Mouse (Mus musculus) hindbrain, embryonic 14.5 days (tissue): Measurements from ENCODE around the gene Alpl. TPM values are rescaled to one million over a fixed set of nuclear protein-coding genes. Genes with fewer than 3 reads are reported as not detected.

Experiments
- ATAC-seq: fragments of 200-750 bp; cut with Nextera tagmentation; 2 replicates; pipeline ENCODE4 v1.8.0; 2017; ENCODE audit warnings: moderate number of reproducible peaks, mild to moderate bottlenecking, moderate TSS enrichment, moderate library complexity; ENCODE audit not compliant: low FRiP score
- DNase-seq: peaks from one replicate; pipeline ENCODE4 v3.0.0-alpha.2; 2015; ENCODE audit warnings: low spot score
- H3K27ac ChIP-seq: fragments of 300-500 bp; sonication (generic); 2 replicates; pipeline ENCODE4 v1.5.1; 2014; ENCODE audit warnings: mild to moderate bottlenecking, moderate library complexity
- H3K27me3 ChIP-seq: fragments of 300-500 bp; sonication (generic); 2 replicates; pipeline ENCODE4 v1.6.1; 2014; ENCODE audit warnings: mild to moderate bottlenecking, low read length, mixed read lengths; ENCODE audit not compliant: control insufficient read depth, insufficient read depth
- H3K36me3 ChIP-seq: fragments of 300-500 bp; sonication (generic); replicated peaks from 2 replicates; pipeline ENCODE4 v1.6.1; 2014; ENCODE audit not compliant: control insufficient read depth, insufficient read depth
- H3K4me1 ChIP-seq: fragments of 300-500 bp; sonication (generic); replicated peaks from 2 replicates; pipeline ENCODE4 v1.6.1; 2014; ENCODE audit warnings: antibody characterized with exemption, low read length, mixed read lengths; ENCODE audit not compliant: control insufficient read depth, insufficient read depth
- H3K4me2 ChIP-seq: fragments of 300-500 bp; sonication (generic); replicated peaks from 2 replicates; pipeline ENCODE4 v1.6.1; 2014; ENCODE audit warnings: mild to moderate bottlenecking, moderate library complexity
- H3K4me3 ChIP-seq: fragments of 300-500 bp; sonication (generic); replicated peaks from 2 replicates; pipeline ENCODE4 v1.5.1; 2014; ENCODE audit warnings: mild to moderate bottlenecking, low read length
- H3K9ac ChIP-seq: fragments of 300-500 bp; sonication (generic); 2 replicates; pipeline ENCODE4 v1.6.1; 2014
- H3K9me3 ChIP-seq: fragments of 300-500 bp; sonication (generic); 2 replicates; pipeline ENCODE4 v1.6.1; 2016; ENCODE audit warnings: low read length; ENCODE audit not compliant: control insufficient read depth
- WGBS: fragments of 180-500 bp; shearing (Covaris S2); extraction: QIAGEN DNeasy Blood & Tissue Kit; methylation state at CpG from one replicate; pipeline ENCODE4 v1.1.7; 2014; 5-methylcytosine and 5-hydroxymethylcytosine counted together
- polyA plus RNA-seq: library from polyadenylated mRNA; unstranded; fragments of >200 nt; fragmentation: Nextera tagmentation; extraction: Ambion mirVana; gene quantifications from 2 replicates; pipeline ENCODE4 v1.2.1, GENCODE M21; 2014

Alpl gene
- polyA plus RNA-seq, 1 experiment from 2014 or later, result 8.3 TPM

GRCm38 (mm10) chr4:137777866-137778265 lies 18.3 kb downstream of the Alpl start:
- no peaks in the 10 kb centered on the region for H3K9me3 ChIP-seq
- no peak overlapping the region for H3K27ac ChIP-seq
- H3K27me3 ChIP-seq, result no peaks in the 10 kb centered on the region
- DNase-seq, result no peak
- no peak overlapping the region for H3K4me2 ChIP-seq
- ATAC-seq, result no peak
- WGBS, result 87% methylated on average over 4 of the region's 4 CpGs
- no peaks in the 10 kb centered on the region for H3K36me3 ChIP-seq
- H3K9ac ChIP-seq, result no peak overlapping the region
- H3K4me3 ChIP-seq, result no peak overlapping the region
- peaks cover 7% of the 10 kb centered on the region; the same call in 1 of the 2 replicates for H3K4me1 ChIP-seq

GRCm38 (mm10) chr4:137774505-137774904 lies 21.7 kb downstream of the Alpl start:
- H3K36me3 ChIP-seq, result no peaks in the 10 kb centered on the region
- H3K27ac ChIP-seq, result no peak overlapping the region
- no peaks in the 10 kb centered on the region for H3K9me3 ChIP-seq
- no peak overlapping the region for H3K4me2 ChIP-seq
- no peak overlapping the region for H3K4me3 ChIP-seq
- H3K27me3 ChIP-seq, result no peaks in the 10 kb centered on the region
- H3K9ac ChIP-seq, result no peak overlapping the region
- DNase-seq, result no peak
- H3K4me1 ChIP-seq, result peaks cover 7% of the 10 kb centered on the region; the same call in 1 of the 2 replicates
- ATAC-seq, result no peak
- 90% methylated on average over 6 of the region's 6 CpGs for WGBS

- Histone ChIP-seq H3K27ac (no peak overlapping the region), H3K9me3 (no peaks in the 10 kb centered on the region), H3K9ac (no peak overlapping the region), H3K4me1 (peaks cover 7% of the 10 kb centered on the region; the same call in 1 of the 2 replicates), H3K27me3 (no peaks in the 10 kb centered on the region), H3K4me2 (no peak overlapping the region), H3K36me3 (no peaks in the 10 kb centered on the region), H3K4me3 (no peak overlapping the region)
- no peak for DNase-seq
- WGBS, result 52% methylated on average over 5 of the region's 5 CpGs
- peak; percentile 11; the same call in 1 of the 2 replicates for ATAC-seq
Observed at GRCm38 (mm10) chr4:137774013-137774412, 22.2 kb downstream of the Alpl start.

- no peaks in the 10 kb centered on the region for H3K9me3 ChIP-seq
- WGBS, result 6% methylated on average over 2 of the region's 2 CpGs
- H3K36me3 ChIP-seq, result no peaks in the 10 kb centered on the region
- no peak overlapping the region for H3K4me2 ChIP-seq
- H3K27me3 ChIP-seq, result no peaks in the 10 kb centered on the region
- H3K9ac ChIP-seq, result no peak overlapping the region
- H3K4me3 ChIP-seq, result no peak overlapping the region
- DNase-seq, result no peak
- peaks cover 7% of the 10 kb centered on the region; the same call in 1 of the 2 replicates for H3K4me1 ChIP-seq
- no peak overlapping the region for H3K27ac ChIP-seq
- ATAC-seq, result no peak
Observed at GRCm38 (mm10) chr4:137773369-137773899, 22.8 kb downstream of the Alpl start.

- 89% methylated on average over 16 of the region's 16 CpGs for WGBS
- peaks cover 7% of the 10 kb centered on the region; the same call in 1 of the 2 replicates for H3K4me1 ChIP-seq
- DNase-seq, result no peak
Observed at GRCm38 (mm10) chr4:137772438-137773056, 23.6 kb downstream of the Alpl start.

GRCm38 (mm10) chr4:137771749-137772148 lies 24.4 kb downstream of the Alpl start:
- H3K4me3 ChIP-seq, result no peak overlapping the region
- no peaks in the 10 kb centered on the region for H3K9me3 ChIP-seq
- H3K36me3 ChIP-seq, result no peaks in the 10 kb centered on the region
- H3K27me3 ChIP-seq, result no peaks in the 10 kb centered on the region
- no peak overlapping the region for H3K27ac ChIP-seq
- WGBS, result 77% methylated on average over 3 of the region's 3 CpGs
- no peak for DNase-seq
- H3K4me2 ChIP-seq, result no peak overlapping the region
- no peak for ATAC-seq
- peaks cover 7% of the 10 kb centered on the region; the same call in 1 of the 2 replicates for H3K4me1 ChIP-seq
- H3K9ac ChIP-seq, result no peak overlapping the region

More at GRCm38 (mm10) chr4:137772438-137773056, 23.6 kb downstream of the Alpl start:
- no peak for ATAC-seq
- no peaks in the 10 kb centered on the region for H3K9me3 ChIP-seq
- H3K36me3 ChIP-seq, result no peaks in the 10 kb centered on the region
- H3K4me3 ChIP-seq, result no peak overlapping the region
- H3K27ac ChIP-seq, result no peak overlapping the region
- no peak overlapping the region for H3K4me2 ChIP-seq
- H3K27me3 ChIP-seq, result no peaks in the 10 kb centered on the region
- no peak overlapping the region for H3K9ac ChIP-seq

- WGBS, result 74% methylated on average over 14 of the region's 14 CpGs
- H3K4me3 ChIP-seq, result no peak overlapping the region
- no peak for ATAC-seq
Observed at GRCm38 (mm10) chr4:137770901-137771612, 25.1 kb downstream of the Alpl start.

GRCm38 (mm10) chr4:137769635-137770034 lies 26.5 kb downstream of the Alpl start:
- WGBS, result 55% methylated on average over 7 of the region's 7 CpGs

More at GRCm38 (mm10) chr4:137770901-137771612, 25.1 kb downstream of the Alpl start:
- Histone ChIP-seq H3K36me3 (no peaks in the 10 kb centered on the region), H3K27ac (no peak overlapping the region), H3K9ac (no peak overlapping the region), H3K4me2 (no peak overlapping the region), H3K27me3 (no peaks in the 10 kb centered on the region), H3K9me3 (no peaks in the 10 kb centered on the region), H3K4me1 (peaks cover 7% of the 10 kb centered on the region)
- no peak for DNase-seq

GRCm38 (mm10) chr4:137768831-137769230 lies 27.4 kb downstream of the Alpl start:
- peaks cover 12% of the 10 kb centered on the region for H3K4me1 ChIP-seq
- ATAC-seq (no peak), DNase-seq (no peak)
- no peak overlapping the region for H3K9ac ChIP-seq
- H3K4me2 ChIP-seq, result no peak overlapping the region
- H3K4me3 ChIP-seq, result no peak overlapping the region
- H3K27ac ChIP-seq, result no peak overlapping the region
- no peaks in the 10 kb centered on the region for H3K9me3 ChIP-seq
- 86% methylated on average over 6 of the region's 6 CpGs for WGBS
- H3K27me3 ChIP-seq, result no peaks in the 10 kb centered on the region
- no peaks in the 10 kb centered on the region for H3K36me3 ChIP-seq

More at GRCm38 (mm10) chr4:137769635-137770034, 26.5 kb downstream of the Alpl start:
- H3K4me1 ChIP-seq, result peaks cover 12% of the 10 kb centered on the region
- no peak overlapping the region for H3K27ac ChIP-seq
- ATAC-seq, result no peak
- DNase-seq, result no peak
- H3K4me3 ChIP-seq, result no peak overlapping the region
- no peaks in the 10 kb centered on the region for H3K9me3 ChIP-seq
- H3K4me2 ChIP-seq, result no peak overlapping the region
- H3K36me3 ChIP-seq, result no peaks in the 10 kb centered on the region
- no peaks in the 10 kb centered on the region for H3K27me3 ChIP-seq
- H3K9ac ChIP-seq, result no peak overlapping the region
